Mouse (Mus musculus) intestine, embryonic 15.5 days (tissue): Measurements from ENCODE around the gene Corin. TPM values are rescaled to one million over a fixed set of nuclear protein-coding genes. Genes with fewer than 3 reads are reported as not detected.

Source experiments
- ATAC-seq: fragments of 200-750 bp; cut with Nextera tagmentation; 2 replicates; pipeline ENCODE4 v1.8.0; 2017; ENCODE audit warnings: moderate TSS enrichment, moderate library complexity
- H3K27ac ChIP-seq: fragments of 300-500 bp; sonication (generic); 2 replicates; pipeline ENCODE4 v1.5.1; 2015; ENCODE audit warnings: mild to moderate bottlenecking, inconsistent platforms
- H3K27me3 ChIP-seq: fragments of 300-500 bp; sonication (generic); replicated peaks from 2 replicates; pipeline ENCODE4 v1.6.1; 2015; ENCODE audit warnings: inconsistent platforms
- H3K36me3 ChIP-seq: fragments of 300-500 bp; sonication (generic); 2 replicates; pipeline ENCODE4 v1.6.1; 2015; ENCODE audit warnings: inconsistent platforms
- H3K4me1 ChIP-seq: fragments of 300-500 bp; sonication (generic); replicated peaks from 2 replicates; pipeline ENCODE4 v1.6.1; 2015; ENCODE audit warnings: inconsistent platforms
- H3K4me2 ChIP-seq: fragments of 300-500 bp; sonication (generic); replicated peaks from 2 replicates; pipeline ENCODE4 v1.6.1; 2015; ENCODE audit warnings: mild to moderate bottlenecking, inconsistent platforms
- H3K4me3 ChIP-seq: fragments of 300-500 bp; sonication (generic); replicated peaks from 2 replicates; pipeline ENCODE4 v1.5.1; 2015; ENCODE audit warnings: inconsistent platforms
- H3K9ac ChIP-seq: fragments of 300-500 bp; sonication (generic); 2 replicates; pipeline ENCODE4 v1.6.1; 2015; ENCODE audit warnings: inconsistent platforms
- H3K9me3 ChIP-seq: fragments of 300-500 bp; sonication (generic); 2 replicates; pipeline ENCODE4 v1.6.1; 2016; ENCODE audit warnings: inconsistent platforms
- WGBS: fragments of 180-500 bp; shearing (Covaris S2); methylation state at CpG from one replicate; pipeline ENCODE4 v1.1.7; 2015; 5-methylcytosine and 5-hydroxymethylcytosine counted together
- polyA plus RNA-seq: library from polyadenylated mRNA; unstranded; fragments of >200 nt; fragmentation: Nextera tagmentation; extraction: Ambion mirVana; gene quantifications from 2 replicates; pipeline ENCODE4 v1.2.1, GENCODE M21; 2015

Gene Corin
- 0.40 and 0.48 TPM in 2 replicates for polyA plus RNA-seq

DNA sequence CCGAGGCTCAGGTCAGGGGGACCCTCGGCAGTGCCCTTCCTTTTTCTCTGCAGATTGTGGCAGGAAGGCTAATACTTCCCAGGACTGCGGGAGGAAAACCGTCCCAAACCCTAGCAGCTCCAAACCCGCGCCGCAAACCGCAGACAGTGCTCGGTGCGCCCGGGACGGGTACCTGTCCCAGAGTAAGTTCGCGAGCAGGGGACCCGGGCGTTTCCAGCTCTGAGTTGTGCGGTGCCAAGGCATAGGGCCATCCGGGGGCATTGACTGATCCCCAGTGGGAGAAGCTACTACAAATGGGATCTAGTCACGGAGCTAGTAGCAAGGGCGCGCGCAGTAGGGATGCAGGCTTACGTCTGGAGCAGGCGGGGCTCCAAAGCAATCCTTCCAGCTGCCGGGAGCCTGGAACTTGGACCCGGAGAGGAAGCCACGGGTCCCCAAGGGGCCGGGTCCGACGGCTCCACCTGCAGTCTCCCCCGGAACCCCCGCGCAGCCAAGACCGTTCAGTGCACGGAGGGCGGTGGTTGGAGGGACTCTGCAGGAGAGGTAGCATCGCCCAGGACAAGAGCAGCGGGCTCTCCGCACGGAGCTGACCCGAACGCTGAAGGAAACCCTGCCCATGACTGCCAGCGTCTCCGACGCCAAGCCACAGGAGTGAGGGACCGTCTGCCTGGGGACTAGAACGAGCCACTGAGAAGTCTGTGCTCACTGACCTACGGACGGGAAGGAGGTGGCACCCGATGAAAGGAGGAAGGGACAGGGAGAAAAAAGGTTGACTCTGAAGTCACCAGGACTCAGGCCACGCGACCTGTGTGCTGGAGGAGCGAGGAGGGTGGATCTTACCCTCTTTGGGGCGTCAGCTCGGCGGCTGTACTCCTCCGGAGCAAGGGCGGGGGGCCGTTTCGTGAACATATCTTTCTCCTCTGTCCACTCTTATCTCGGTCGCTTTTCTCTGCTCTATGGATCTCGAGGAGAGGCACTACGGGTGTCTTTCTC is at the start of gene Corin:
Corin (minus strand) TSS at position 943 of the 993 bp plus-strand sequence.
- ATAC-seq, result peak; percentile 72
- Histone ChIP-seq H3K9ac (no peak within 1 kb of the TSS), H3K36me3 (no peaks in the 10 kb centered on the region), H3K4me3 (peak within 1 kb of the TSS; percentile 40), H3K4me1 (peaks cover 7% of the 10 kb centered on the region), H3K27me3 (peaks cover 30% of the 10 kb centered on the region), H3K9me3 (no peaks in the 10 kb centered on the region), H3K27ac (no peak within 1 kb of the TSS), H3K4me2 (peak within 1 kb of the TSS; percentile 82)
- WGBS, result under 1% methylated on average over 64 of the region's 64 CpGs

DNA sequence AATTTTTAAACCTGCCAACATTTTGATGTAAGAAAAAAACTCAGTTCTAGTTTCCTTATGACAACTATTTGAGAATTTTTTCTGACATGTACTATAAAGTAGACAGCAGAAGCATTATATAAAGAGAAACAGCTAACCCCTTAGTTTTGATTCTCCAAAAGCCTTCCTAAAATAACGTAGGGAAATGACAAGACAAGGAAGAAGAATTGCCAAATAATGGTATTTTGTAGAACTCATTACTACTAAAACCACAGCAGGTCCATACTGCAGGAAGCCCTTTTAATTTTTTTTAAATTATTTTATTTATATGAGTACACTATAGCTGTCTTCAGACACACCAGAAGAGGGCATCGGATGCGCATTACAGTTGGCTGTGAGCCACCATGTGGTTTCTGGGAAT is 46.9 kb upstream of the Corin start:
- H3K36me3 ChIP-seq, result peaks cover 6% of the 10 kb centered on the region; the same call in 1 of the 2 replicates
- no peaks in the 10 kb centered on the region for H3K9me3 ChIP-seq
- WGBS, result 91% methylated on average over 3 of the region's 3 CpGs
- no peak for ATAC-seq
- H3K27ac ChIP-seq, result no peak overlapping the region
- H3K27me3 ChIP-seq, result no peaks in the 10 kb centered on the region
- H3K9ac ChIP-seq, result no peak overlapping the region
- H3K4me3 ChIP-seq, result no peak overlapping the region
- H3K4me2 ChIP-seq, result no peak overlapping the region
- H3K4me1 ChIP-seq, result no peaks in the 10 kb centered on the region

DNA sequence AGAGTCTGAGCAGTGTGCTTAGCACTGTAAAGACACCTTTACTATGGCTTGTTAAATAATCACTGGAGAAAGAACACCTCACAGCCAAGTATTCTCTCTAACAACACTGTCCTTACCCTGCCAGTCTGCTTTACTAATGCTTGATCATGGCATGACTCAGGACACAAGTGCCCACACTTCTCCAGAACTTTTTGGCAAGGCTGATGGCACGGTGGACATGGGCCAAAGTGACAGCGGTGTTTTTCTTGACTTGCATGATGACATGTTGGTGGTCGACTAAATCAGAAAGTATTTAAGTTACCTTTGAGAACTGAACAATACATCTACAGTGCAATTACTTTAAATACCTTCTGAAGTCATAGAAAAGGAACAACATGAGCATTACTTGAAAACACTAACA is 24.6 kb upstream of the Corin start:
- no peaks in the 10 kb centered on the region for H3K4me1 ChIP-seq
- H3K9me3 ChIP-seq, result no peaks in the 10 kb centered on the region
- peaks cover 12% of the 10 kb centered on the region; the same call in 1 of the 2 replicates for H3K36me3 ChIP-seq
- no peak for ATAC-seq
- no peak overlapping the region for H3K4me3 ChIP-seq
- H3K4me2 ChIP-seq, result no peak overlapping the region
- no peak overlapping the region for H3K27ac ChIP-seq
- H3K9ac ChIP-seq, result no peak overlapping the region
- no peaks in the 10 kb centered on the region for H3K27me3 ChIP-seq
- WGBS, result 93% methylated on average over 3 of the region's 3 CpGs

DNA sequence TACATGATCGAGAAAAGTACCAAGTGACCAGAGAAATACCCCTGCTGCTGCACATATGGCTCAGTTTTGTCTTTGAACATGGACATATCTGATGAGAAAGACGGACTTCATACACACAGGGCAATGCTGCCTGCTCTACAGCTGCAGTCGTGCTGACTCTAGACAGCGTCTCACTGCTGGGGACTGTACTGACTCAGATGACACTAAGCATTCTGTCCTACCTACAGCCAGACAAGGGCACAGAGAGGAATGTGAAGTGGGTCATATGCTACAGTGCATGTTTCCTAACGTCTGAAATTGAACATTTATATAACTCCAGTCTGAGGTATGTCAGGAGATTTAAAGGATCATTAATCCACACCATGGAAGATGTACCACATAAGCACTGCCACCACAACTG is 9.5 kb upstream of the Corin start:
- Histone ChIP-seq H3K9me3 (no peaks in the 10 kb centered on the region), H3K4me1 (no peaks in the 10 kb centered on the region), H3K9ac (no peak overlapping the region), H3K36me3 (0 out of 2 replicates have a peak, but pooled peaks cover 3% of the 10 kb centered on the region), H3K4me2 (no peak overlapping the region), H3K4me3 (no peak overlapping the region), H3K27me3 (no peaks in the 10 kb centered on the region), H3K27ac (no peak overlapping the region)
- WGBS, result 84% methylated on average over 5 of the region's 5 CpGs
- no peak for ATAC-seq

DNA sequence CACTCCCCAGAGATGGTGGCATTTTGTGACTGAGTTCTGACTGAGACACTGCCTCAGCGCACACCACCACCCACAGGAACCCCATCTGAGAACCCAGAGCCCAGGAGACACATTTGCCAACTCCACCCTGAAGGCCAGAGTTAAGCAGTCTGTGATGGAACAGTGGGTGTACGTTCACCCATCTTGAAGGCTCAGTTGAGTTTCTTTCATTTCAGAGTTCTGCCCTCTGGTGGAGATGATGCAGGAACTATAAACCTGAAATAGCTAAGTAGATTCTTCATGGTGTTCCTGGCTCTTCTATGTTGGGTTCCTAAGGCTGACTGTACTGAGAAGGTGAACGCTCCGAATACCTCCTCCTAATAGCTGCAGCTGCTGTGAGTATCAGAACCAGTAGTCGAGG is 1.5 kb upstream of the Corin start:
- Histone ChIP-seq H3K4me2 (no peak overlapping the region), H3K27ac (no peak overlapping the region), H3K9ac (no peak overlapping the region), H3K27me3 (peaks cover 30% of the 10 kb centered on the region), H3K4me3 (no peak overlapping the region), H3K4me1 (peaks cover 7% of the 10 kb centered on the region), H3K9me3 (no peaks in the 10 kb centered on the region), H3K36me3 (no peaks in the 10 kb centered on the region)
- 79% methylated on average over 5 of the region's 5 CpGs for WGBS
- no peak for ATAC-seq

DNA sequence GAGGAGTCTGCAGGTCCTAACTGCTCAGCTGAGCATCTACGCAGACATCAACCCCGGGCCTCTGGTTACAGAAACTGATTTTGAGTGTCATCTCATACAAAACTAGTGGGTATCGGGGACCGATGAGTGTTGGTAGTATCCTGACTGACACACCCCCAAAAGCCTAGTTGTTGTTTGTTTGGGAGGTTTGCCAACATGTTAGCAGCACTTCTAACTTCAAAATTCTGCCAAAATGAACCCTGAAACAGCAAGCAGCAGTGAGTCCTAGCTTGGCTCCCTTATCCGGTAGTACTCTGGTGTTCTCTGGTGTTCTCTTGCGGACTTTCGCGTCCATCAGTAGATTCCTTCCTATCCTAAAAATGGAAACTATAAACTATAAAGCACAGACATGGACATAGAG is 1.5 kb downstream of the Corin start:
- Histone ChIP-seq H3K9ac (no peak overlapping the region), H3K36me3 (no peaks in the 10 kb centered on the region), H3K9me3 (no peaks in the 10 kb centered on the region), H3K4me1 (peaks cover 7% of the 10 kb centered on the region), H3K4me3 (no peak overlapping the region), H3K4me2 (peak overlapping the region; percentile 82; the same call in 1 of the 2 replicates), H3K27ac (no peak overlapping the region), H3K27me3 (peaks cover 30% of the 10 kb centered on the region)
- 79% methylated on average over 8 of the region's 8 CpGs for WGBS
- ATAC-seq, result no peak

DNA sequence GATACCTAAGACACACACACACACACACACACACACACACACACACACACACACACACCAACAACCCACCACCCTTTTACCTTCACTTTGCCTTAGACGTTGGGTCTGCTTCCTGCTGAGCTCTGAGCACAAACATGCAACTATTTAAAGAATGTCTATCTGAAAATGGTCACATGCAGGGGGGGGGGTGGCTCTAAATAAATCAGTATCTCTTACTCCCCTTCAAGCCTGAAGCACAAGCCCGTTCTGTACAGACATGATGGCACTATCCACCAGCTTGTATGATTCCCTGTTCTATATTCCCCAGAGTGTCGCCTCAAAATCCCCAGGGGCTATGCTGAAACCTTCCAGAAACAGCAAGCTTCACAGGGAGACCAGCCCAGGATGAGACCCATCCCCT is 2.5 kb downstream of the Corin start:
- H3K9me3 ChIP-seq, result no peaks in the 10 kb centered on the region
- H3K4me2 ChIP-seq, result no peak overlapping the region
- H3K9ac ChIP-seq, result no peak overlapping the region
- H3K27me3 ChIP-seq, result peaks cover 30% of the 10 kb centered on the region
- H3K4me1 ChIP-seq, result peaks cover 7% of the 10 kb centered on the region
- no peak overlapping the region for H3K27ac ChIP-seq
- H3K36me3 ChIP-seq, result no peaks in the 10 kb centered on the region
- no peak for ATAC-seq
- no peak overlapping the region for H3K4me3 ChIP-seq
- WGBS, result 52% methylated on average over 3 of the region's 3 CpGs

DNA sequence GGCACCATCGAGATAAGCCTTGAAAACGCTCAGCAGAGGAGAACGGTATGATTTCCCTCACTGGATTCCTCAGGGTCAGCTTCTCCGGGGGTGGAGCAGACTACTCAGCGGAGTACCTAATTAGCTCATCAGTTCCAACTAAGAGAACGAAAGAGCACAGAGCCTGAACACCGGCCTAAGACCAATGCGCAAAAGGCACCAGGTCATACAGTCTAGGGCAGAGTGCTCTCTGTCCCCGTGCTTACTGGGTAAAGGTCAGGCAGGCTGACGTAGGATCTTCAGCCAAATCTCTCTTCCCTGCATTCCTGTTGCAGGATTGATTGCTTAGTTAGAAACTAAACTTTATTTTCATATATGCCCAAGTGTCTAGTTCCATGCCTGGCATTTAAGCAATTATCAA is 6.0 kb downstream of the Corin start:
- H3K9me3 ChIP-seq, result no peaks in the 10 kb centered on the region
- H3K27ac ChIP-seq, result no peak overlapping the region
- 70% methylated on average over 10 of the region's 10 CpGs for WGBS
- H3K36me3 ChIP-seq, result no peaks in the 10 kb centered on the region
- H3K4me2 ChIP-seq, result no peak overlapping the region
- no peak for ATAC-seq
- peaks cover 12% of the 10 kb centered on the region for H3K27me3 ChIP-seq
- H3K4me3 ChIP-seq, result no peak overlapping the region
- no peak overlapping the region for H3K9ac ChIP-seq
- H3K4me1 ChIP-seq, result no peaks in the 10 kb centered on the region

DNA sequence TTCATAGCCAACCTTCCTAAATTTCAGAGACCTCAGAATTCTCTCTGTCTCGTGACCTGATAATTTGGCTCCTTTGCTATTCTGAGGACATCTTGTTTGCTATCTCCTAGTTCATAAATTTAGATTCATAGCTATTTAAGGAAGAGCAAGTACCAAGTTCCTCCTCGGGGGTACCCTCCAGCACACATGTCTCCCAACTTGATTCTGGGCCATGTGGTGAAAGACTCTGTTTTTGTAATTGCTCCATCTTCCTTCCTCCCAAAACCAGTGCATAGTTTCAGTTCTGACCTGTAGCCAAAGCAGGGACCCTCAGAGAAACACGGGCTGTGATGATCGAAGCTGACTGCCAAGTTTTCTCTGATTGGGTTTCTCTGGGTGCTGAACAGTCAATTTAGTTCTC is 7.5 kb downstream of the Corin start:
- WGBS, result 84% methylated on average over 4 of the region's 4 CpGs
- H3K4me1 ChIP-seq, result no peaks in the 10 kb centered on the region
- H3K27ac ChIP-seq, result no peak overlapping the region
- H3K36me3 ChIP-seq, result no peaks in the 10 kb centered on the region
- no peak for ATAC-seq
- H3K9me3 ChIP-seq, result no peaks in the 10 kb centered on the region
- H3K4me2 ChIP-seq, result no peak overlapping the region
- peaks cover under 1% of the 10 kb centered on the region; the same call in 1 of the 2 replicates for H3K27me3 ChIP-seq
- no peak overlapping the region for H3K4me3 ChIP-seq
- no peak overlapping the region for H3K9ac ChIP-seq

DNA sequence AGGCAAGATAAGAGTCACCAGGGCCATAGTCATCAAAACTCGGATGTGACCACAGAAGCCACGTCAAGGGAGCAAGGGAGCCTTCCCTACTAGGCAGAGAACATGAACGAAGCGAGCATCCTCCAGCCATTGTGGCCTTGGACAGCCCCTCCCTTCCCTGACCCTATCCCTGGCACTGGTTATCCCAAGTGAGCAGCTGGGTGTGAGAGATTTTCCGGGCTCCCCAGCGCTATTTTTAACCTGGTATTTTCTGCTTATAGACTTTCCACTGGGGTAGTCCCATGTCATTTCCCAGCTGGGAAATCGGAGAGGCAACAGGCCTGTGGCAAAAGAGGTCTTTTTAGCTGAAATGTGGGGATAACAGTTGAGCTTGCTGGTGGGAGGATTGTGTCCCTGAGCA is 10.4 kb downstream of the Corin start:
- no peaks in the 10 kb centered on the region for H3K27me3 ChIP-seq
- no peaks in the 10 kb centered on the region for H3K36me3 ChIP-seq
- H3K4me1 ChIP-seq, result no peaks in the 10 kb centered on the region
- ATAC-seq, result no peak
- WGBS, result 71% methylated on average over 7 of the region's 7 CpGs
- H3K4me3 ChIP-seq, result no peak overlapping the region
- no peak overlapping the region for H3K4me2 ChIP-seq
- no peak overlapping the region for H3K27ac ChIP-seq
- H3K9ac ChIP-seq, result no peak overlapping the region
- H3K9me3 ChIP-seq, result no peaks in the 10 kb centered on the region

DNA sequence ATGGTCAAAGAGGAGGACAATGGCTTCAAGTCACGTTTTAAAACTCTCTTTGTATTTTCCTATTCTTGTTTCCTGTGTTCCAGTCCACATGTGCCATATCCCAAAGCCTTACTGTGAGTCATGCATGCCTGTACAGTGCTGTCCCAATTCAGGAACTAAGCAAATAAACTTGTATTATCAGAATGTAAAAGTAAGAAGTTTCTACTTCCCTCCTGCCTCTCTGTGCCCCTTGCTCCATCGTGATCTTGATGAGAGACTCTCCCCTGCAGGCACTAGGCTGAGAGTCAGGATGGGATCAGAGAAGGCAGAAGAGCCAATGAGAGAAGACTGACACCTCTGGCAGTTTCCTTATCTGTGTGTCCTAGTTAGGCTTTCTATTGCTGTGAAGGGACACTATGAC is 13.0 kb downstream of the Corin start:
- no peaks in the 10 kb centered on the region for H3K36me3 ChIP-seq
- no peak overlapping the region for H3K27ac ChIP-seq
- no peaks in the 10 kb centered on the region for H3K4me1 ChIP-seq
- no peak overlapping the region for H3K9ac ChIP-seq
- no peaks in the 10 kb centered on the region for H3K27me3 ChIP-seq
- WGBS, result 49% methylated on average over 2 of the region's 2 CpGs
- H3K4me3 ChIP-seq, result no peak overlapping the region
- no peak for ATAC-seq
- no peaks in the 10 kb centered on the region for H3K9me3 ChIP-seq
- H3K4me2 ChIP-seq, result no peak overlapping the region

DNA sequence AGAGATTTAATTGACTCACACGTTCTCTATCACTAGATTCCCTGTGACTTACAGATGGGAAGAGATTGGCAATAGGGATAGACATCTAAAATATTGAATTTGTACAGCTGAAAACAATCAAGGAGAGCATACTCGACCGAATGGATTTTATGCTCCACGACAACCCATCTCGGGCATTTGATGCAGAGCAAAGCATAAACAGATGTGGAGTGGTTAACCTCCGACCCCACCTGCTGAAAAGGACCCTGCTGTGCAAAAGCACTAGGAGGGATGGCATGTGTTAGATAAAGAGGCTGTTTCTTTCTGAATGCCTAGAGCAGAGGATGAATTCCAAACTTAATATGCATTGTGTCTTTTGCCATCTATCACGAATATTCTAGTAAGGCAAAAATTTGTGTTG is 23.8 kb downstream of the Corin start:
- H3K9ac ChIP-seq, result no peak overlapping the region
- no peak overlapping the region for H3K27ac ChIP-seq
- H3K27me3 ChIP-seq, result no peaks in the 10 kb centered on the region
- H3K4me3 ChIP-seq, result no peak overlapping the region
- 41% methylated on average over 7 of the region's 7 CpGs for WGBS
- ATAC-seq, result no peak
- H3K4me2 ChIP-seq, result no peak overlapping the region
- H3K36me3 ChIP-seq, result no peaks in the 10 kb centered on the region
- H3K4me1 ChIP-seq, result no peaks in the 10 kb centered on the region
- no peaks in the 10 kb centered on the region for H3K9me3 ChIP-seq
